Mouse (Mus musculus): ENCODE data around the gene Kctd18.
"Not testable (repeated sequence)": the region's sequence is repeated elsewhere in the genome, so short reads cannot be mapped to it uniquely, and the experiment has no call there.

The Kctd18 gene

DNA sequence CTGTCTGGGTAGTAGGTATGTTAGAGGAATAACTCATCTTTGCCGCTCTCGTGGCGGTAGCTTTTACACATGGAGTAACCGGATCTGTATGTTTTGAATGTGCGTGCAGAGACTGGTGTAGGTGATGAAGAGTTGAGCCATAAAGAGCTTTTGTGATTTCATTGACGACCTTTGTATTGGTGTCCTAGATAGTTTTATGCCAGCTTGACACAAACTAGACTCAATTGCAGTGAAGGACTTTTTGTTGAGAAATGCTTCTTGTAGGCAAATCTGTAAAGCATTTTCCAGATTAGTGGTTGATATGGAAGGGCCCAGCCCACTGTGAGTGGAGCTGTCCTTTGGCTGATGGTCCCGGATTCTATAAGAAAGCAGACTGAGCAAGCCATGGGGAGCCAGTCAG is at the start of gene Kctd18:
Gene Kctd18, minus strand, starts transcription at position 101 of the 400 bp plus-strand sequence.
- no peak for DNase-seq (ENCODE audit: low read depth)

DNA sequence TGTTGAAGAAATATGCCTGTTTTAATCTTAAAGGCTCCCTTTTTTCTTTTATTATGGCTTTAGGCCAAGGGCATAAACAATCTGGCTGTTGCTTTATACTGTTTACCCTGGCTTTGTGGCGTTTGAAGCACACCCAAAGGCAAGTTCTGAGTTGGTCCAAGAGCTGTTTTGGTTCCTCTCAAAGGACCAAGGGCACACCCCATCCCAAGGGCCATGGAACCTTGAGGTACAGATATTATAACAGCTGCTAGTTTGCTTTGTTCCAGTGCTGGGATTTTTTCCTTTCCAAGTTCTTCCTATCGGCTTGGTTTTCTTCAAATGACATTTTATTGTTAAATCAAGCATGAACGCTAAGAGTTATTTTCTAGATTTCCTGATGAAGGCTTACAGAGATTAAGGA is 46.9 kb upstream of the Kctd18 start:
- DNase-seq (ENCODE audit: low read depth): no peak

DNA sequence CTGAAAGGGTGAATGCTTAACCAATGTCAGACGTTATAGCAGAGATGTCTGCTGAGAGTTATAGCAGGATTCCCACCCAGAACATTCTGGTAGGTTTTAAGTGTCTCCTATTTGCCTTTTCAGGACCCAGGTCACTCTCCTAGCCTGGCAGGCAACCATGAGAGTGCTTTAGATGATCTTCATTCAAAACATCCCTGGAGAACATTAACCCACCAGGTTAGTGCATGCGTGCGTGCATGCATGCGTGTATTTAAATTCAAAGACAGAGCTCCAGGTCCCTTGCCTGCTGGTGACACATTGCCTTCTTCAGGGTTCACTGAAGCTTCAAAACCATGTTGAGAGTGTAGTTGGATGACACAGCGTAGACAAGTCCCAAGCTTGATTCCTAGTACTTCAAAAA is 46.4 kb upstream of the Kctd18 start:
- DNase-seq (ENCODE audit: low read depth): no peak

GRCm38 (mm10) chr1:58062131-58062530 is 43.4 kb upstream of the Kctd18 start:
- DNase-seq (ENCODE audit: low read depth): no peak

- no peak for DNase-seq (ENCODE audit: low read depth)
Measured at GRCm38 (mm10) chr1:58058846-58059245, 40.1 kb upstream of the Kctd18 start.

DNA sequence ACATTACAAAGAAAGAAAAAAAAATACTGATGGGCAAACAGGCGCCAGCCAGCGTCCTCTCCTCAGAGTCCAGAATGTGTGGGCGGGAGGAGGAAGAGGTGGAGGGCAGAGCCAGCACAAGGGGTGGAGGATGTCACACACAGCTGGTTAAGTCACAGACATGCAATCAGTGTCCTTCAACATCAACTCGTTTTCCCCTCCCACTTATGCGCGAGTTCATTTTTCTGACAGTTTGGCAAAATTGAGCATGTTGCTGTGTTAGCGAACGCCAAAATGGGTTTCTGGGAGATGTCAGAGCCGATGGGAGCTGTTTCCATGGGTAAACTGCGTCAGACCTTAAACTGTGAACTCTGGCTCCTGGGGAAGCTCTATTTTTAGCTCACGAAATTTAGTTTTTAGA is 38.2 kb upstream of the Kctd18 start:
- no peak for DNase-seq (ENCODE audit: low read depth)

- no peak for DNase-seq (ENCODE audit: low read depth)
Measured at GRCm38 (mm10) chr1:58056074-58056807, 37.5 kb upstream of the Kctd18 start.

- DNase-seq (ENCODE audit: low read depth): no peak
Measured at GRCm38 (mm10) chr1:58055598-58055997, 36.8 kb upstream of the Kctd18 start.

DNA sequence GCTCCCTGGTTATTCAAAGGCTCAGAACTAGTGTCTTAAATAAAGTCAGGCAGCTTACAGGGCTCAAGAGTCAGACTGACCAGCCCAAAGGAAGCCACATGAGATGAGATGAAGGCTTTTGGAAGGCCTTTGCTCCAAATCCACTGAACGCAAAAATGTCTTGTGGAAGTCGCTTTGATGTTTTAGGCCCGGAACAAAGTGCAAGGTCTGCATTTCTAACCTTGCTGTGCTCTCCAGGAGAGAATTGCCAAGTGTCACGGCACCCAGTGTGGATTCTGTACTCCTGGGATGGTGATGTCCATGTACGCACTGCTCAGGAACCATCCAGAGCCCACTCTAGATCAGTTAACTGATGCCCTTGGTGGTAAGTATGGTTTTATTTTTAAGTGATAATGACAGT is 30.4 kb upstream of the Kctd18 start:
- DNase-seq (ENCODE audit: low read depth): no peak

GRCm38 (mm10) chr1:58046721-58047290 is 28.1 kb upstream of the Kctd18 start:
- DNase-seq (ENCODE audit: low read depth): no peak

DNA sequence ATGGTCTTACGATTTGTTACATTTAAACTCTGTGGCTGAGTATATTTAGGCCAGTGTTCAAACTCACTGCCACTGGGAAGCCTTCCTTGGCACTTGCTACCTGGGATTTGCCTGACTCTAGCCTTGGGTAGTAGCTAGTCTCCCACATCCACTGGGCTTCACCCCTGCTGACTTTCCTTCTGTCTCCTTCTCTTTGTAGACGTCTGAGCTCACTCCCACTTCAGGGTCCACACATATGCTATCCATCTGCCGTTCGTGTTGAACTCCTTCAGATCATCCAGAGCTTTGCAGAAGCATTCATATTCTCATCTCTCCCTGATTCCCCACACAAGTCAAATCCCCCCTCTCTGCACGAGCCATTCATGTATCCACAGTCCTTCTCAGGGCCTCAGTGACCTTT is 26.8 kb upstream of the Kctd18 start:
- DNase-seq (ENCODE audit: low read depth): no peak

GRCm38 (mm10) chr1:58045076-58045475 is 26.3 kb upstream of the Kctd18 start:
- DNase-seq (ENCODE audit: low read depth): no peak

- DNase-seq (ENCODE audit: low read depth): not testable (repeated sequence)
Measured at GRCm38 (mm10) chr1:58037306-58037705, 18.6 kb upstream of the Kctd18 start.

GRCm38 (mm10) chr1:58031160-58031769 is 12.5 kb upstream of the Kctd18 start:
- DNase-seq (ENCODE audit: low read depth): peak; percentile 53

DNA sequence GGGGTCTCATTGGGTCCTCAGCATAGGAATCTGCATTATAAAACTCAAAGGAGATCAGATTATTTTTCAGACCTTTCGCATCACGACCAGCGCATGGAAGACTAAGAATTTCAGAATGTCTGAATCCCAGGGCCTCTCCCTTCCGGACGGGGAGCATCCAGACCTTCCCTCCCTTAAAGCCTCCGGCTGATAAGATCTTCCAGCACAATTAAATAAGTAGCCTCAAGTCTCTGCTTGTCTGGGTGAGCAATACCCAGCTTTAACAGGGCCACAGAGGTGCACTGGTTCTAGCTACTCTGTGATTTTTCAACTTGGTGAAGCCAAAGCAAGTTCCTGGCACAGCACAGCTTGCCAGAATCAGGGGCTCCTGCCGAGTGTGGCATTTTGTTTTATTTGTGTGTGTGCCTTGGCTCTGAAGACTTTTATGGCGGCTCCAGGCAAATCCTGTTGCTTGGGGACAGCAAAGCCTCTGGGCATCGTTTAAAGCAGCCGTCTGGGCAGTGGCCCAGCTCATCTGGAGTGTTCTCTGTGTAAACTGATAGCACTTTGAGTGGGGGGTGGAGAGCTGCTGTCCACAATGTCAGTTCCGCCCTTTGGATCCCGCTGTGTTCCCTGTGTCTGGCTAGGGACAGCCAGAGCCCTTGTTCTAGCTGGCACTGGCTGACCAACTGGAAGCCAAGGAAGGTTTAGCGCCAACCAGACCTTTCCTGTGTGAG is 11.6 kb upstream of the Kctd18 start:
- DNase-seq (ENCODE audit: low read depth): no peak

GRCm38 (mm10) chr1:58029636-58030117 is 10.9 kb upstream of the Kctd18 start, which contains the start of gene Aox1:
Aox1 (plus strand) TSS chr1:58029931.
- DNase-seq (ENCODE audit: low read depth): peak; percentile 23

DNA sequence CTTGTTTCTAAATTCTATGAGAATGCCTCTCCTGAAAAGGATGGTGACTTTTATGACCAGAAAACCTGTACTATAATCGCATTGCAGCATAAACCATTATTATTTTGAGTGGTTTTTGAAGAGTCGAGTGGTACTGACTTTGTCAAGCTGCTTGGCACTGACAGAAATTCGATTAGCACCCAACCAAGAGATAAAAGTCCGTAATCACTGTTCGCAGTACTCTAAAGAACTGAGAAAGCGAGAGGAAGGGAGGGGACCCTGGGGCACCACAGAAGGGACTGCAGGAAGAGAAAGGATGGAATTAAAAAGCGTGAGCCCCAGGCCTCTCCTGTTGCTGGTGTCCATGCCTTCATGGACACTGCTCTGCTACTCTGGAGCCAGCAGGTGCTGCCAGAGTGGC is 9.0 kb upstream of the Kctd18 start:
- no peak for DNase-seq (ENCODE audit: low read depth)

DNA sequence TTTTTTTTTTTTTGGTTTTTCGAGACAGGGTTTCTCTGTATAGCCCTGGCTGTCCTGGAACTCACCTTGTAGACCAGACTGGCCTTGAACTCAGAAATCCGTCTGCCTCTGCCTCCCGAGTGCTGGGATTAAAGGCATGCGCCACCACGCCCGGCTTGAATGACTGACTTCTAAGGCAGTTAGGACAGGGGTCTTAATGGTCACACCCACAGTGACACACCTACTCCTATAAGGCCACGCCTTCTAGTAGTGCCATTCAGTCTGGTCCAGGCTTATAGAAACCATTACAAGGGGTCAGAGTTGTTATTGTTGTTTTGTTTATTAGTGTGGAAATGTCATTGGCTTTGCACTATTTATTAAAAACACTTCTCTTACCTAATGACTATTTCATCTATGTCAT is 12.4 kb downstream of the Kctd18 start:
- not testable (repeated sequence) for DNase-seq (ENCODE audit: low read depth)

DNA sequence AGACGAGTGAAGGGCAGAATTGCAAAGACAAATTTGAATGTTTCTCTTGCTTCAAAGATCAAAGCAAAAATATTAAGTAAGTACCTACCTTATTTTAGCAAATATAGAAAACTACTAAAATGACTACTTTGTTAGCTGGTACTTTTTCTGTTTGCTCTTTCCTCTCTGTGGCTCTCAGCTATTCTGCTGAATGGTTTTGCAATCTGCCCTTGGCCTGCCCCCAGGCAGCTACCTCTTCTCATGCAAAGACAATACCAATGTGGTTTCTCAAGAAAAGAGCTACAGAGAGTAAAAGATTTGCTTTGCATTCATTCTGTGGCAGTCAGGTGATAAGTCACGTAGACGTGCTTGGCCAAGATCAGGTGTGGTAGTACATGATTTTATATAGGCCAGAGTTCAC is 20.6 kb downstream of the Kctd18 start:
- no peak for DNase-seq (ENCODE audit: low read depth)

GRCm38 (mm10) chr1:57996133-57996615 is 22.6 kb downstream of the Kctd18 start:
- DNase-seq (ENCODE audit: low read depth): peak; percentile 4

GRCm38 (mm10) chr1:57995432-57996132 is 23.2 kb downstream of the Kctd18 start, which contains the start of gene Sgo2a:
Sgo2a (plus strand) TSS chr1:57995971.
- DNase-seq (ENCODE audit: low read depth): peak; percentile 86

- DNase-seq (ENCODE audit: low read depth): no peak
Measured at GRCm38 (mm10) chr1:57991277-57991676, 27.5 kb downstream of the Kctd18 start.

All from c-Kit-positive CD71-negative TER-119-negative erythroid progenitor cells, embryonic 14.5 days (primary cell).